Mouse (Mus musculus): Measurements from ENCODE around the gene Sipa1l3.

Sipa1l3 gene

DNA sequence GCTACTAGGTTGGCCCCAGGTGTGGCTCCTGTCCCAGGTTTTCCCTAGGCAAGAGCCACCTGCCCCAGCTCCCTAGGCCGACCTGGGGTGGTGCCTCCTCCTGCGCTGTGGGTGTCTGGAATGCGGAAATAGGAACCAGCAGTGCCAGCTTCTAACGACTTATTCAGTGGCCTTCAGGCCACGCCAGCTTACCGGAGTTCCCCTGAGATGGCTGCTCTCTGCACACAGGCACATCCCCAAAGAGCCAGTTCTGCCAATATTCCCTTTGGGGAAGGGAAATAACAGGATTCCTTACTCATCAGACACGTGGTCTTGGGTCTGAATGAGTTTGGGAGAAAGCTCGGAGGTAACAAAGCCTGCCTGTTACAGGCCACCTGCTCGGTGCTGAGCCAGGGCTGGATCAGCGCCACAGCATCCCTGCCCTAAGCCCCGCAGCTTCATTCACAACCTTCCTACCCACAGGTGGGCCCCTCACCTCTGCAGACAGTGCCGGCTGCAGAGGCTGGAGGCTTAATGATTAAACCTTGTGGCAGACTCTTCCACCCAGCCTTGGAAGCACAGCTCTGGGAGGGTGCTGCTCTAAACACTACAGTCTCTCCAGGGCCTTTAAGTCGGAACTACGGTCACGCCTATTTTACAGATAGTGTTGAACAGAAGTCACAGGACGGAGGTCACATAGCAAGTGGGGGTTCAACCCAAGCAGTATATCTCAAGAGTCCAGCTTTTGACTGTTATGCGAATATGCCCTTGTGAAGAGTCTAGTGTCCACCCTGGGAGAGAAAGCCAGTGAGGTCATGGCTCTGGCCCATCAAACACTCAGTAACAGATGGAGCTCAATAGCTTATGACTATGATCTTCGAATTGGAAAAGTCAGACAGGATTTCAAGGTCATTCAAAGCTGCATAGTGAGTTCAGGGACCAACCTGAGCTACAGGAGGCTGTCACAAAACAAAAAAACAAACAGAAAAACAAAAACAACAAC, 12.8 kb downstream of the Sipa1l3 start:
- no peak for DNase-seq

DNA sequence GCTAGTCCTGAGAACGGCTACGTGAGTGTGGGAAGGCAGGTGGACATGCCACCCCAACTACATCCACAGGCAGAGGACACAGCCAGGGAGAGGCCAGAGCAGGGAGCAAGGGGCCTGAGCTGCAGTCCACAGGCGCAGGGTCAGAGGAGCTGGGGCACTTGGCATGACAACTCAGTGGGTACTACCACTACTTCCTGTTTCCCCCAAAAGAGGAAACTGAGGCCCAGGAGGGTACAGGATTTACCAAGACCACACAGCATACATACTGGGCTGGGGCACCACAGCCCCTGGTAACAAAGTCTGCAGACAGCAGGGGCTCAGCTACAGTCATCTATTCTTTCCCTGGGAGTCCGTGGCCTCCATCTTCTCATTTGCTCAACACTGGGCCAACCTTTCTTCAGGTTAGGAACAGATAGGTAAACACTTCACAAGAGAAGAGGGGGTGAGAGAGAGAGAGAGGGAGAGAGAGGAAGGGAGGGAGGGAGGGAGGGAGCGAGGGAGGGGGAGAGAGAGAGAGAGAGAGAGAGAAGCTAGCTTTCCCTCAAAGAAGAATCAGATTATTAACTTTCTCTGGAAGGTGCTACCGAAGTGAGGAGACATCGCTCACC, 13.7 kb downstream of the Sipa1l3 start:
- DNase-seq, result no peak

DNA sequence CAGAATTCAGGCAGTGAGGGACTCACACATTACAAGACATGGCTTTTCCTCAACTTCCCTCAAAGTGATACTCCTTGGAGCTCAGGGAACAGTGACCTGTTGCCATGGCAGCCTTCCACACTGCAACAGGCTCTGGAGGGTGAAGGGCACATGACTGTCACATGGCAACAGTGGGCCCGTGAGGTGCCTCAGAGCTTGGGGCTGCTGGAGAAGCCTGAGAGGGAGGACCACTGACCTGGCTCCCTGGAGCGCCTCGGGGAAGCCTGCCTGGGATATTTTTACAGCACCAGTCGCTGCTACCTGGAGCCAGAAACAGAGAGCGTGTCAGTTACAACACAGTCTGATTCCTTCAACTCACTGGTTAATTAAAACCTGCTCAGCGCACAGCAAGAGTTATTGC, 14.8 kb downstream of the Sipa1l3 start:
- no peak for DNase-seq

DNA sequence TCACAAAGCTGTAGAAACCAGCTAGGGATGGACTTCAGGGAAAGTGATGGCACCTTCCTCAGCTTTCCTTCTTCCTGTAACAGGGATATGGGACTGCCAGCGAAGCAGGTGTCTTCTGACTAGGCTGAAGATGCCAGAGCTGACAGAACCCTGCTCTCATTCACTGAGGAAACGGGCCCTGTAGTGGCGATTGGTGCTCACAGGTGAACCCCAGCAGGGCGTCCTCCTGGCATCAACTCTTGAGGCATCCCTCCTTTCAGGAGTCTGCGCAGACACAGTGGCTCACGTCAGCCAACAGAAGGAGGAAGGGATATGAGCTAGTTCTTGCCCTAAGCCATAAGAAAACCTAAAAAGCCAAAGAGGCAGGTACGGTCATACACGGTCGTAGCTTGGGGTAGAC, 17.2 kb downstream of the Sipa1l3 start:
- no peak for DNase-seq

DNA sequence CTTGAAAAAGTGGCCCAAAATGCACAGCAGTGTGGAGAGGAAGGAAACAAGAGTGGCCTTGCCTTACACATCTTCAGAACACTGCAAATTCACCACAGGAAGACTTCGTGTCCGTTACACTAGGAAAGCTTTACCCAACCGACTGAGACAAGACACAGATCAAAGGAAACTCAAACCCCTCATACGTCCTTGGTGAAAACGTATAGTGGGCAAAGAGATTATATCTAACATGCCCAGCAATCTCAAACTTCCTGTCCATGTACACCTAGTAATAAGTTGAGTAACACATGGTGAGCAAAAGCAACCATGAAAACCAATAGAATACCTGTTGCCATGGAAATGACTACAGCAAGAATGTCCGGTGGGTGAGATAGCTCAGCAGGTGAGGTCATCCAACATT, 19.4 kb downstream of the Sipa1l3 start:
- no peak for DNase-seq

DNA sequence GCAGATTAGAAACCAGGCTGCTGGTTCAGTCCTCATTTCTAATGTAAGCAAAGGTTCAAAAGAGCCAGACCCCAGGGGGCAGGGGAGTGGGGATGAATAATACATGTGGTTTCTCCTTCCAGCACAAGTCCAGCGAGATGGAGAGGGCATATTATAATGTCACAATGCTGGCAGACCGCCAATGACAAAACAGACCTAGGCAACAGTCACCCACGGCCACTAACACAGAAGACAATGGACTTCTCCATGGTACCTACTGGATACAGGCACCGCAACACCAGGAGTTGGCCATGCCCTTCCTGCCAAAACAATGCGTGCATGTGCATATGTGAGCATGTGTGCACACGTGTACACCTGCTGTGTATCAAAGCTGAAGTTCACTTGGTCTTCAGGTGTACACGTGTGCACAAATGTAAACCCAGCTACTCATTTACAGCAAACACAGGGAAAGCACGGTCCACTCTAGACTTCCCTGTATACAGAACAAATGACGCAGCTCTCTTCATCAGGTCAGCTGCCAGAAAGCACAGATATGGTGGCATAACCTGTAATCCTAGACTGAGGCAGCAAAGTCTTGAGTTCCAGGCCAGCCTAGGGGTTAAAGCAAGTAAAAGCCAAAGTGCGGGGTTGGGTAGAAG, 21.4 kb downstream of the Sipa1l3 start:
- no peak for DNase-seq

DNA sequence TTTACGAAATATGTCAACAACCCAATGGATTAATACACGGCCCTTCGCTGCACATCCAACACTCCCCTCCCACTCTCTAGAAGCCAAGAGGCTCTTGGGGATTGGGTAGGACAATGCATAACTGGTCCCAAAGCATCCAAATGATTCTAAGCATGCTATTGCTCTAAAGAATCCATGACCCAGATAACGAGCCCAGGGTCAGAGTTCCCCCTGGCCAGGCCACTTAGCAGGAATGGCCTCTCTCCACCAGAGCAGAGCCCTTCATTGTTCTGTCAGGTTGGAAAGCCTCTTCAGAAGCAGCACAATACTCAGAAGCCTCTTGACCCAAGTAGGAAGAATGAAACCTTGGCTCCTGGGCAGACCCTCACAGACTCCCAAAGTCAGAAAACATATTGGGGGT, 22.1 kb downstream of the Sipa1l3 start:
- DNase-seq, result no peak

DNA sequence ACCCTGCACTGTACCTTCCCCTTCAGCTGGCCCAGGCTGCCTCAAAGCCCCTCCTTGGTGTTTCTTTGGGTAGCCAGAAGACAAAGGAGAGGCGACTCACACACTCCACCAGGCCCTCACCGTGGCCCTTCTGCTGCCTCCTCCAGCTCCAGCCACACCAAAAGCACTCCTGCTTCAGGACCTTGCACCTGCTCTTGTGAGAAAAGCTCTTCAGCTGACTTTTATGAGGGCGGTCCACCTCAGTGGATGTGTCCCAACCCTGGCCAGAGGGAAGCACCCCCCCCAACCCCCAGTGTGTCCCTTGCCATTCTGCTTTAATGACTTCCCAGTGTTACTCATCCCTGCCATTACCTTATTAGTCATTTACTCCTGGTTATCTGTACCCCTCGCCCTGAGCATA, 22.6 kb downstream of the Sipa1l3 start:
- no peak for DNase-seq

DNA sequence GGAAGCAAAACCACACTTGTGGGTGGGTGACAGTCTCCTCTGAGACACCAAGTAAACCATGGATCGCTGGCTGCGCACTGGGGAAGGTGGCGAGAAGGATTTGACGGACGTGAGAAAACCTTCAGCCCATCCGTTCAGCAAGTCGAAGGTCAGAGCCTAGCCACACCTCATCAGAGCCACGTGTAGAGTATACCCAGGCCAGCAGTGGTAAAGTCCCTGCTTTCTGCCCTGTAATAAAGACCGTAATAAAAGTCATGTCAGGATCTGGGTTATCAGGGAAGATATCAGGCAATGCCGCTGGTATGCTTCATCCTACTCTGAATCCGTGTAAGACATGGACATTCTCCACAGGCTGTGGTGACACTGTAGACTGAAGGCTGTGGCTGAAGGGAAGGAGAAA, 23.6 kb downstream of the Sipa1l3 start:
- DNase-seq, result no peak

DNA sequence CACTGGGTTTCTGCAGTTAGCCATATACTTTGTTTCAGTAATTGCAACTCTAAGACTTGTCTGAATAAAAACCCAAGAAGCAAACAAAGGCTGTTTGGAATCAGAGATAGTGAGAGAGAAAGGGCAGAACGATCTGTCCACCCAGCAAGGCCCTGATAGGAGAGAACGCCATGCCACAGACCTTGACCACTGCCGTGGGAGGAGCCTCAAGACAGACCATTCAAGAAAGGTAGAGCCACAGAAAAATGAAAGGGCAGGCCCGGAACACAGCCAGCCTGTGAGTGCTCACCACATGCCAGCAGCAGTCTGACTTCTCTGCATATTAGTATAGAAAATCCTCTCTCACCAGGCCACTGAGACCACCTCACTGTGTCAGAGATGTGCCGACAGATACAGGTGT, 24.4 kb downstream of the Sipa1l3 start:
- no peak for DNase-seq

DNA sequence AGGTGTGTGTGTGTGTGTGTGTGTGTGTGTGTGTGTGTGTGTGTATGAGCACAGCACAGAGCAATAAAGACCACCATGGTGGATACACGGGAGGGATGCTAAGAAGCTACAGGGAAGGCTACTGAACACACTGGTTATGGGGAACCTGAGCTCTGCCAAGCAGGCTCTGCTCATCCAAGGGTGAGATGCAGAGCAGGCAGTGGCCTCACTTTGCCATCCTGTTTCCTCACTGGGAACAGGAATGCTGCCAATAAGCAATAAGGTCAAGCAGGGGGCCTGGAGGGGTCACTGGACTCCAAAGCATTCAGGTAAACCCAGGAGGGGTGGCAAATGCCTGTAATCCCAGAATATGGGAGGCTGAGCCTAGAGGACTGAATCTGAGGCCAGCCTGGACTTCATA, 25.4 kb downstream of the Sipa1l3 start:
- DNase-seq, result no peak

DNA sequence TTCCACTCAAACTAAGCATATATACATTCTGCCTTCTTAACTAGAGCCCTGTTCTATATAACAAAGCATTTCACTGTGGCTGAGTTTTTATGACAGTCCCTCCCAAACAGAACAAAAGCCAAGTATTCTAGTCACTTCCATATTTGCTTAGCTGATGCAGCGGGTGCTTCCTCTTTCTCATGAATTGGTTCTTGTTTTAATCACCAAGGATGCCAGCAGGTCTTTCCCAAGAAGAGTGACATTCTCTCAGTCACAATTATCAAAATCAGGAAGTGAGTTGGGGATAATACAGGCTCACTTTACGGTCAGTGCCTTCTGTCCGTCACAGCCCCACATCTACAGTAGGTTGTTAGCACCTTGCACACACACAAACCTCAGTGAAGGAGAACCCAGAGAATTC, 26.6 kb downstream of the Sipa1l3 start:
- no peak for DNase-seq

DNA sequence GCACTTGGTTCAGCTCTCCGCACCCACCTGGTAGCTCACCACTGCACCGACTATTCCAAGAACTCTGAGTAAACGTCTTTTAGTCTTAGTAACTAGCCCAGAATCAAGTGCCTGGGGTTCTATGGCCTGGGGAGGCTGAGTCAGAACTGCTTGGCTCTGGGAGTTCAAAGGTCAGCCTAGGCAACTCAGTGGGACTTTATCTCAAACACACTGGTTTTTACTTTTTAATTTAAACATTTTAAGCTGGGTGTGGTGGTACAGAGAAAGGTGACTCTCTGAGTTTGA, 27.0 kb downstream of the Sipa1l3 start:
- no peak for DNase-seq

DNA sequence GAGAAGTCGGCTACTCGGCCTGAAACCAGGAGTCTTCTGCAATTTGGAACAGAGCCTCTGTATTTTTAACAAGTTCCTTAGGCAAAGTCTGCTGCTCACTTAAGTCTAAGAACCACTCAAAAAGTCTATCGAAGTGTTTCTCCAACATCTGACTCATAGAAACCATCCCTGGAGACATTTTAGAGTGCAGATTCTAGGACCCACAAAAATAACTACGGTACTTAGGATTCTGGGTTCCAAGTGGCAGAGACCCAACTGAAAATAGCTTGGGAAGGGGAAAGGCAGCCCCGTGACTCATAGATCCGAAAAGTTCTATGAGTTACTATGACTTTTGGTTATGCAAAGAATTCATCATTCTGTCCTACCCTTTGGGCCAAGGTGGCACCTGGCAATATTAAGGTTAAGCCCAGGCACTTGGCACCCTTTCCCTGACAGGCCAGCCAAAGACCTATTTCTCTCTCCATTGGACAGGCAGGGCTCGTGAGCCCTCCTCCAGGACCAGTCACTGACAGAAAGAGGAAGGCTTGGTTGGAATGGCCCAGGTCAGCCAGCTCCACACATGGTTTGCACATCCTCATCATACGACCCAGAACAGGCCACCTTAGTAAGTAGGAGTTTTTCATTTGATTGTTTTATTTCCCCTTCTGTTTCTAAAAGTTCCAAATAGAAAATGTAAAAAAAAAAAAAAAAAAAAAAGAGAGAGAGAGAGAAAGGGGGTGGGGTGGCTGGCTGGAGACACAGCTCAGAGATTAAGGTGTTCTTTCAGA, 27.6 kb downstream of the Sipa1l3 start:
- DNase-seq, result no peak

DNA sequence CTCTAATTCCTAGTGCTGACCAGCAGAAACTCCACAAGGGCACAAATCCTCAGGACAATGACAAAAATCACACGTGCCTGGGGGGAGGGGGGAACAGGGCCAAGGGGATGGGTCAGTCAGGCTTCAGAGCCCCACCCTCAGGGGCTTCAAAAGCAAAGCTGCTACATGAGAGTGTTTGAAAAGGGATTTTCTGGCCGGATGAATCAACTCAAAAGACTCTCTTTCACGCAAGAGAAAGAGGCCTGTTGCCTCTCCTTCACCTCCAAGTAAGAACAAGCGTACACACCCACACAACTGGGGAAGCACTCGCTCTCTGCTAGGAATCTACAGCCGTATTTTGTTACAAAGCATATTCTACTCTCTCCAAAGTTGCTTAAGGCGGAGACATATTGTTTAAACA, 28.6 kb downstream of the Sipa1l3 start:
- DNase-seq, result no peak

DNA sequence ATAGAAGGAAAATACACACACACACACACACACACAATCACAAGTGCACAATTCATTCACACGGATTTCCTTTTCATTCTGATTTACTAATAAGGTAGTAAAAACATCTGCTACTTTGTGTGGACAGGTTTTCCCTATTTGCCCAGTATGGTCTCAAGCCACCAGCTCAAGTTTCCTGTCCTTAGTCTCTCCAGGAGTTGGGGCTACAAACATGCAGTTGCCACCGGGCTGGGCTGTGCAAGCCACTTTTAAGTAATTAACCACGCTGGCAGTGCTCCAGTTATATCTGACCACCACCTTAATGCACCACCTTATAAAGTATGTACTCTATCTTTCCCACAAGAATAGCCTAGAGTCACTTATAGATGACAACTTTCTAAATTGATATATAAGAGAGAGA, 29.1 kb downstream of the Sipa1l3 start:
- no peak for DNase-seq

DNA sequence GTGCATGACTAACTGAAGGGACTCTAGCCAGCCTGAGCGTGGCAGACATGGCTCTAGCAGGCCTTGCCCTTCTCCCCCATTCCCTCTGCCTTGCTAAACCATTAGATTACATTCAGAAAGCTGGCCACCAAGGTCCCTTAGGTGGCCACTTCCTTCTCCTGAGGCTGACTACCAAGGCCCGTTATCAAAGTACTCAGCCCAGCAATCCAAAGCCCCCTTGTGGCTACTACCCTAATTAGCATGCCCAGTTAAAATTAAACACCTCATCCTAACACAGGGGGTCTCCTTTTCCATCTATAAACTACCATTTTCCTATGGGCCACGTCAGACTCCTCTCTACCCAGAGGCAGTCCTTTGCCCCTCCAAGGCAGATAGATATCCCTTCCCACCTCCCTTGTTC, 31.7 kb downstream of the Sipa1l3 start:
- no peak for DNase-seq

DNA sequence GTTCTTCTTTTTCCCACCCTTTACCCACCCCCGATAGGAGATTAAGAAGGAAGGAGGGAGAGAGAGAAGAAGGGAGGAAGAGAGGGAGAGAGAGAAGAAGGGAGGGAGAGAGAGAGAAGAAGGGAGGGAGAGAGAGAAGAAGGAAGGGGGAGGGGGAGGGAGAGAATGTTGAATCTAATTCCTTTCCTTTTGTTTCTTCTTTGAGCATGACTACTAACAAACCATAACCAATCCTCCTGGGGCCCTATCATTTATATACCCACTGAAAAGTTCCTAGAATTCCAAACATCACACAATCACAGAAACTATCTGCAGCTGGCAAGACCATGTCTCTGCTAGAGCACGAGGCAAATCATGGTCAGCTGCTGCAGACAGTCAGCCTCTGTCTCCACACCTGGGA, 32.7 kb downstream of the Sipa1l3 start:
- DNase-seq, result no peak

DNA sequence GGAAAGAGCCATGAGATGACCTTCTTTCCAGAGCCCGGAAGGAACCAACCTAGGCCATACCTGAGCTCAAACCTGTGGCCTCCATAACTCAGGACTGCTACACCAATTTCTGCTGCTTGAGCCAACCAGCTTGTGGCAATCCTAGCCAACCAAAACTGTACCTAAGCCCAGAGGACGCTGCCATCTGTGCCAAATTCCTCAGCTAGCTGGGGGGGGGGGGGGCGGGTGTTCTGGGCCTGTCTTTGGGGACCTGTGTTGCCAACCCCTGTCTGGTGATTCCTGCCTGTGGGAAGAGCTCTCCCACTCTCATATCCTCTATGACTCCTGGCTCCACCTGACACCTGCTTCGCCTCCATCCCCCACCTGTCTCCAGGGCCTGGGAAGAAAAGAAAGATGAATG, 34.9 kb downstream of the Sipa1l3 start:
- DNase-seq, result no peak

DNA sequence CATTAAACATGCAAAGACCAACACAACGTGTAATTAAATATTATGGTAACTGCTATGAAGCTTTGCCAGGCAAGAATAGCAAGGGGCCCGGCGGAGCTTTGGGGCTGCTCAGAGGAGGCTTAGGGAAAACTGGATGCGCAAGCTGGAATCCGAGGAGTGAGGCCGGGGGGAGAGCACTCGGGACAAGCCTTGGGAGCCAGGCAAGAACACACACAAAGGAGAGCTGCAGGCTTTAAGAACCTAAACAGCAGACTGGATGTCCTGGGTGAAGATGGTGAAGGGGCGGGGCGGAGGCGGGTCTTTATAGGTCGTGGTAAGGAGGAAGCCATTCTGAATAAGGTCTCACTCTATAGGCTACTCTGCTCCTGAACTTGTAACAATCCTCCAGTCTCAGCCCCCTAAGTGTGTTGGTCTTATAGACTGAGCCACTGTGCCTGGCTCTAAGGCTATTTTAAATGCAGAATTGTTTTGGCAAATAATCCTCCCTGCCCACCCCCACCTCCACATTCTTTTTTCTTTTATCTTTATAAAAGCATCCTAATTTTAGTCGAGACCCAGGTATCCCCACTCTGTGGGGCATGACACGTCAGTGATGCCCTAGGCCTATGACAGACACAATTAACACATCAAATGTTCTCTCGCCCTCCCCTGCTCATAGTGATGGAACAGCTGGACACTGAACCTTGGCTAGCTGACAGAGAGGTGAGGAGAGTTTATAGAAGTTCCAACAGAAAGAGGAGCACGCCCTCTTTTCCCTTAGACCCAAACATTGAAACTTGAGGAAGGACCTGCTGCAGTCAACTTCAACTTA, 36.9 kb downstream of the Sipa1l3 start:
- peak; percentile 39 for DNase-seq

DNA sequence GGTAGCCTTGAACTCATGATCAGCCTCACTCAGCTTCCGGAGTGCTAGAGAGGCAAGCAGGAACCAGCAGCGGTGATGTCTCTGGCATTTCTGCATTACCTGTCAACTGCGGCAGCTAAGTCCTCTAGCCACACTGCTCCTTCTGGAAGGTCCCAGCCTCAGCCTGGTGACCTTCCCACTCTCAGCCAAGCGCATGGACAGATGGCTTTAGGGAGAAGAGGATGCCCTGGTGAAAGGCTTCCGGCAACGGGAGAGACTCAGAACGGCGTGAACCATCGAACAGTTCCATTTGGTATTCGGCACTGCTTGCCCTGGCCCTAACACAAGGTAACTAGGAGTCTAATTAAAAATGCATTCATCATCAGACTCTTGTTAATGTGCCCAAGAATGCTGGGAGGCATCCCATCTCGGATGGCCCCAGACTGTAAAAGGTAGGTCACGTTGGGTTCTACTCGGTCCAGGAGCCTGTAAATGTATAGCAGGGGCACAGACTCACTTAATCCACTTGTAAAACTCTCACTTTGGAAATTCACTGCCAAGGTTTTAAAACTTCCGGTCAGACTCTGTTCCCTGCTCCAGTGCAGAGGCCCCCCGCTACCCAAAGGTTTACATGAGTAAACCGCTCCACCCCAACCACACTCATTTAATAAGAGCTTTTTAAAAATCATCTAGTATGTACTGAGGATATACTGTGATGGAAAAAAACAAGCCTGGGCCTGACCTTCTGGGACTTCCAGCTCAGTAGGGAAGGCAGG, 37.7 kb downstream of the Sipa1l3 start:
- DNase-seq, result no peak

DNA sequence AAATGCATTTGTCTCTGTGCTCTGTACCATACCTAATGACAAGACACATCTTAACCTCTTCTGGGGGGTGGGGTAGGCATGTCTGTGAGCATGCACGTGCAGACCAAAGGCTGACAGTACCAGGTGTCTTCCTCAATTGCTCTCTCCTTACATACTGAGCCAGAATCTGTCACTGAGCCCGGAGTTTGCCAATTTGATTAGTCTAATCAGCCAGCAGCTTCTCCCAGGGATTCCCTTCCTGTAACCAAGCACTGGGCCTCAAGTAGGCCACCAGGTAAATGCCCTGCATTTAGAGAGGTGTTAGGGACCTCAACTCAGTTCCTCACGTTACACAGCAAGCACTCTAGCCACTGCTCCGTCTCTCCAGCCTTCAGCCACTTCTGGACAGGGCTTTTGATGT, 38.3 kb downstream of the Sipa1l3 start:
- no peak for DNase-seq

Measured in thymus, postnatal 4 days (tissue).